Mouse (Mus musculus) left cerebral cortex, adult 8-10 months (tissue): ENCODE results near the gene Zfp536. TPM values are rescaled to one million over a fixed set of nuclear protein-coding genes. Genes with fewer than 3 reads are reported as not detected.

ENCODE experiments used
- DNase-seq, 2 experiments: peaks; one replicate each; pipeline ENCODE4 v3.0.0; 2022; ENCODE audit warnings: low spot score in 2 of 2
- total RNA-seq, 4 experiments: library from RNA; stranded (reverse); gene quantifications; 2 replicates each; pipeline ENCODE4 v1.2.4; 2022

Zfp536 gene
- total RNA-seq, 4 experiments from 2014 or later: 39.6 to 46.8 (median 42.0) TPM

- no peak for DNase-seq
These were observed 216.6 kb downstream of the Zfp536 start for GRCm38 (mm10) chr7:37556811-37557210.

- no peak for DNase-seq
These were observed 219.0 kb downstream of the Zfp536 start for GRCm38 (mm10) chr7:37554405-37554804.

- DNase-seq: no peak
These were observed 219.8 kb downstream of the Zfp536 start for GRCm38 (mm10) chr7:37553646-37554045.

GRCm38 (mm10) chr7:37552384-37552783 lies 221.1 kb downstream of the Zfp536 start:
- DNase-seq: no peak

GRCm38 (mm10) chr7:37548805-37549204 lies 224.6 kb downstream of the Zfp536 start:
- DNase-seq: no peak

GRCm38 (mm10) chr7:37544011-37544410 lies 229.4 kb downstream of the Zfp536 start:
- DNase-seq: no peak

- DNase-seq: no peak
These were observed 230.5 kb downstream of the Zfp536 start for GRCm38 (mm10) chr7:37542951-37543350.

GRCm38 (mm10) chr7:37531166-37531565 lies 242.3 kb downstream of the Zfp536 start:
- no peak for DNase-seq

- no peak for DNase-seq
These were observed 245.1 kb downstream of the Zfp536 start for GRCm38 (mm10) chr7:37528311-37528710.

- DNase-seq: no peak
These were observed 245.6 kb downstream of the Zfp536 start for GRCm38 (mm10) chr7:37527890-37528289.

GRCm38 (mm10) chr7:37521407-37521806 lies 252.0 kb downstream of the Zfp536 start:
- DNase-seq: no peak

- DNase-seq: no peak
These were observed 262.3 kb downstream of the Zfp536 start for GRCm38 (mm10) chr7:37510933-37511675.

GRCm38 (mm10) chr7:37509700-37510099 lies 263.7 kb downstream of the Zfp536 start:
- no peak for DNase-seq

- no peak for DNase-seq
These were observed 267.9 kb downstream of the Zfp536 start for GRCm38 (mm10) chr7:37505548-37505947.

- no peak for DNase-seq
These were observed 268.3 kb downstream of the Zfp536 start for GRCm38 (mm10) chr7:37505096-37505495.

GRCm38 (mm10) chr7:37498881-37499280 lies 274.6 kb downstream of the Zfp536 start:
- DNase-seq: no peak

GRCm38 (mm10) chr7:37496491-37496890 lies 276.9 kb downstream of the Zfp536 start:
- DNase-seq: no peak

- no peak for DNase-seq
These were observed 283.1 kb downstream of the Zfp536 start for GRCm38 (mm10) chr7:37490312-37490711.

GRCm38 (mm10) chr7:37484946-37485345 lies 288.5 kb downstream of the Zfp536 start:
- DNase-seq: no peak

GRCm38 (mm10) chr7:37482564-37482963 lies 290.9 kb downstream of the Zfp536 start:
- no peak for DNase-seq

GRCm38 (mm10) chr7:37481165-37481564 lies 292.3 kb downstream of the Zfp536 start:
- no peak for DNase-seq

GRCm38 (mm10) chr7:37477309-37477708 lies 296.1 kb downstream of the Zfp536 start:
- DNase-seq: no peak

GRCm38 (mm10) chr7:37475485-37475884 lies 298.0 kb downstream of the Zfp536 start:
- DNase-seq: no peak
